Mouse (Mus musculus) G1E-ER4 (cell line): ENCODE data around the gene Atp10a. TPM values are rescaled to one million over a fixed set of nuclear protein-coding genes. Genes with fewer than 3 reads are reported as not detected.

ENCODE experiments used
- GATA1 ChIP-seq: IDR thresholded peaks from one replicate; pipeline ENCODE4 v1.8.0; 2012; ENCODE audit warnings: low read length, inconsistent platforms
- polyA plus RNA-seq: library from polyadenylated mRNA; stranded (reverse); fragments of >175 nt; gene quantifications from 2 replicates; pipeline ENCODE4 v1.2.3, GENCODE M21; 2012

Atp10a gene
- polyA plus RNA-seq, 1 experiment = not detected

- TF ChIP-seq GATA1 = no peak
Observed at GRCm38 (mm10) chr7:58749904-58750612, 94.1 kb downstream of the Atp10a start.

- no peak for TF ChIP-seq GATA1
Observed at GRCm38 (mm10) chr7:58752041-58752440, 96.1 kb downstream of the Atp10a start.

- no peak for TF ChIP-seq GATA1
Observed at GRCm38 (mm10) chr7:58754076-58754475, 98.1 kb downstream of the Atp10a start.

DNA sequence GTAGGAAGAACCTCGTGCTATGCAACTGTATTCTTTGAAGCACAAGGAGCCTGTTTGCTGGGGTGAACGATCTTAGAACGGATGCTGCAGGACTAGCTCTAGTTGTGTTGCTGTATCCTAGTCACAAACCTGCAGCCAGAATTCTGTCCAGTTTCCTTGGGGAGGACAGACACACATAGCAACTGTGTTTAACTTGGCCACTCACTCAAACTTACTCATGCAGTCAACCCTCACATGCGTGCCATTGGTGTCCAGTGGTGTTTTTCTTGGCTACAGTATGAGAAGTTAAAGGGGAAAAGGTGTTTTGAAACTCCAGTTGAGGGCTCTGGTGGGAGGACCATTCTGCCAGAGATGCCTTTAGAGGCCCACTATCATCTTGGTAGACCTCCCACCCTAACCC, 98.6 kb downstream of the Atp10a start:
- TF ChIP-seq GATA1 = no peak

DNA sequence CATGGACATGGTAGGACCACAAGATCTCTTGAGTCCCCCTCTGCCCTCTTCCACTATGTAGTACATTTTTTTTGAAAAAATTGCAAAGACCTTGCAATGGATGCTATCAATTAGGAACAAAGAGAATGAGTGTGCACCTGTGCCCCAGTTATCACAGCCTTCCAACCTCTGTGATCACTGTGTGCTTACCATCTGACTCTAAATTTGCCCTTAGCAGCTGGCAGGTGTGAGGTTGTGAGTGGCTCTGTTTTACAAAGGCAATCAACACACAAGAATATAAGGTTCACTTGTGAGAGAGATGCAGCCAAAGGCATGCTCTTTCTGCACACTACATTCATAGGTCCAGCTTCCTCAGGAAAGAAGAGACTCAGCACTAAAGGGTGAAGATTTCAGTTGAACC, 99.1 kb downstream of the Atp10a start:
- no peak for TF ChIP-seq GATA1

GRCm38 (mm10) chr7:58755846-58756245, 99.9 kb downstream of the Atp10a start:
- no peak for TF ChIP-seq GATA1

DNA sequence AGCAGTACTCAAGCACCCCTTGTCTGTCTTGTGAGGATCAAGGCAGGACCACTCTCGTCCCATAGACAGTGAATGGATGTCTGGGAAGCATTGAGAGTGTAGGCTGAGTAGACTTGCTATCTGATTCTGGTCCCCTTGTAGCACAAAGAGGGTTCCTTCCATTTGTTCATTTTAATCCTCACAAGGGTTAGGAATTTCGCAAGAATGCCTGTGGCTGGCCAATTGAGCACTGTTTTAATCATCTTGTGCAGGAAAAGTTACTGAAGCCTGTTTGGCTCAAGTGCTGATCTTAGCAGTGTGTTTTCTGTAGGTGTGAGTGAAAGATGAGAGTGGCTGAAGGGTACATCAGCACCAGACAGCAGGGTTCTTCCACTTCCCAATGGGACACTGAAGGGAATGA, 101.4 kb downstream of the Atp10a start:
- TF ChIP-seq GATA1 = no peak

GRCm38 (mm10) chr7:58758396-58758795, 102.4 kb downstream of the Atp10a start:
- TF ChIP-seq GATA1 = no peak

GRCm38 (mm10) chr7:58759265-58759664, 103.3 kb downstream of the Atp10a start:
- no peak for TF ChIP-seq GATA1

- no peak for TF ChIP-seq GATA1
Observed at GRCm38 (mm10) chr7:58767257-58767656, 111.3 kb downstream of the Atp10a start.

- TF ChIP-seq GATA1 = no peak
Observed at GRCm38 (mm10) chr7:58768253-58768652, 112.3 kb downstream of the Atp10a start.

DNA sequence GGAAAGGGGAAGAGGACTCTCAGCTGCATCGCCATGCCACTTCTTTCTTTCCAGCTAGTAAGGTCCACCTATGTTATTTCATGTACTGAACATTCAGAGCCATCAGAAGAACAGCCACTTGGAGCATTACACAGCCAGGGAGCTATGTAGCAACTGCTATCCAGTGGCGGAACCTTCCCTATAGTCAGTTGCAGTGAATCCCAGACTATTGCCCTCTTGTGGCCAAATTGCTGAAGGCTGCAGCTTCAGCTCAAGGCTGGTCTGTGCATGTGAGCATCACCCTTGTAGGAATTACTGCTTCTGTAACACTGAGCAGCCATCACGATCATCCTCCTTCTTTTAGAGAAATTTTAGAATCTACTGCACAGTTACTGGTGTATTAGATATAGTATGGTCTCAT, 114.3 kb downstream of the Atp10a start:
- no peak for TF ChIP-seq GATA1

DNA sequence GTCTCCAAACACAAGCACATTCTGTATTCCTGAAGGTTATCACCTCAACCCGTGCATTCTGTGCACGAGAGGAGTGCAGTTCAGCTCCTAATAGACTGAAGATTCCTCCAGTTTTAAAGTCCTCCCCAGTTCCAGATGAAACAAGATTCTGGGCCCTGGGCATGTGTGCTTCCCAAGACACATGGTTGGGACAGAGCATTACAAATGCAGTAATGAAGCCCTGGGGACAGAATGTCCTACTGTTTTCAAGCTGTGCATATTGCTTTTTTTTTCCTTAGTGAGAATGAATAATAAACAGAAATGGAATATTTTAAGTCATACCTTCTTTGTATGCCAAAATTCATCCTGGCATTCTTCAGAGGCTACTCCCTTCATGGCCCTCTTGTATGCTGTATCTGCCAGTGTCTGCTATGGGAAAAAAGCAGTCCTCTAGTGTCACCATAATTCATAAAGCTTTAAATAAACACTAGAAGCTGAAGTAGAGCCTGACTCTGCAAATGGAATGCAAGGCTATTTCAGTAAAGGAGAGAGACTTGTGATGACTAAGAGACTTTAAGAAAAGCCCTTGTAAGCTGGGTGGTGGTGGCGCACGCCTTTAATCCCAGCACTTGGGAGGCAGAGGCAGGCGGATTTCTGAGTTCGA, 116.2 kb downstream of the Atp10a start:
- TF ChIP-seq GATA1 = no peak

DNA sequence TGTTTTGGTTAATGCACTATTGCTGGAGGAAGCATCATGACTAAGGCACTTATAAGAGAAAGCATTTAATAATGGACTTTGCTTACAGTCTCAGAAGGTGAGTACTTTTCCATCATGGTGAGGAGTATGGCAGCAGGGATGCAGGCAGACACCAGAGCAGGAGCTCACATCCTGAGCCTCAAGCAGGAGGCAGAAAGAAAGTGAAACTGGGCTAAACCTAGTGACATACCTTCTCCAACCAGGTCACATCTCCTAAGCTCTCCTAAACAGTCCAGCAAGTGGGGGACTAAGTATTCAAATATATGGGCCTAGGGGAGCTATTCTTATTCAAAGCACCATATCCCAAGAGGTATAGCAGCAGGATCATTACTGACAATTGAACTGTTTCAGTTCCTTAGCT, 123.2 kb downstream of the Atp10a start:
- TF ChIP-seq GATA1 = no peak

DNA sequence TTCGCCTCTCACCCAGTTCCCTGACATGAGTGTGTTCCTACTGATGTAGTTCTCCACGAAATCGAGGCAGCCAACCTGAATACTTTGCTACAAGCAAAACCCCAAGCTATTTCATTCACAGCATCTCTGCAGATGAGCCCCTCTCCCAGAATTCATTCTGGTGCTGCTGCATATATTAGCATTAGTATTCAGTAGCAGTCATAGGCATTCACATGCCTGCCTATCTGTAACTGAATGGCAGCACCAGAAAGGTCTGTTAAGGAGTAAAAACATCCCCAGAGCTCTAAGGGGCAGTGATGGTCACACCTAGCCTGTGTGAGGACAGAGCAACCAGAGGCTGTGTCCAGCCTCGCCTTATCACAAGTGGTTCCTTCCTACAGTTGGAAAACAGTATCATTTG, 131.0 kb downstream of the Atp10a start:
- no peak for TF ChIP-seq GATA1

- TF ChIP-seq GATA1 = no peak
Observed at GRCm38 (mm10) chr7:58787585-58787984, 131.6 kb downstream of the Atp10a start.
